Mouse (Mus musculus) gastrocnemius, adult 8-10 months (tissue): ENCODE results near the gene Jade2. TPM values are rescaled to one million over a fixed set of nuclear protein-coding genes. Genes with fewer than 3 reads are reported as not detected.
"Not testable (repeated sequence)": the region's sequence is repeated elsewhere in the genome, so short reads cannot be mapped to it uniquely, and the experiment has no call there.

Experiments
- DNase-seq, 2 experiments: peaks; one replicate each; pipeline ENCODE4 v3.0.0; 2022; ENCODE audit warnings: low spot score in 2 of 2
- total RNA-seq, 4 experiments: library from RNA; stranded (reverse); gene quantifications; 2 replicates each; pipeline ENCODE4 v1.2.4; 2022

The Jade2 gene
- total RNA-seq, 4 experiments from 2014 or later = 4.4 to 10.0 (median 9.1) TPM

DNA sequence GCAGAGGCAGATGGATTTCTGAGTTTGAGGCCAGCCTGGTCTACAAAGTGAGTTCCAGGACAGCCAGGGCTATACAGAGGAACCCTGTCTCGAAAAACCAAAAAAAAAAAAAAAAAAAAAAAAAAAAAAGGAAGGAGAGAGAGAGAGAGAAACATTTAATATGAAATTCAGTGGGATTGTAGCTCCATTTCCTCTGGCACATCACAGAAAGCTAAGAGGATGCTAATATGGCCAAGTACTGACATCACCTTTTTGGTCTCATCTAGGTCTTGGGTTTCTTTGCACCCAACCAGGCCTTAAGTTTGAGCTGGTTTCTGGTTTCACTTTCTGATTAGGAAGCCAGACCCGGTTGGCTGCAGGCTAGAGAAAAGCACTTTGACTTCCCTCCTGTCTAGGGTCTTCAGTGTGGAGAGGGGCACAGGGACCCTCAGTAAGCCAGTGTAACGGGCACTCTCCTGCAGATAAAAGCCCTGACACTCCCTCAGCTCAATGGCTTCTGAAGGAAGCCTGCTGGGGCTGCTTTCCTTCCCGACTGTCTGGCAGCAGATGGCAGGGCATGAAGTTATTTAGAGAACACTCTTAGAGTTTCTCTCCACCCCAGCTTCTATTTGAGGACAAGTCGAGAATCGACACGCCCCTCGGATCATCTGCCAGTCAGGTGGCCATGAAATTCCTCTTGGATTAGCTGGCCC lies 56.7 kb downstream of the Jade2 start:
- DNase-seq = peak in 1 of 2 experiments; percentile 75

DNA sequence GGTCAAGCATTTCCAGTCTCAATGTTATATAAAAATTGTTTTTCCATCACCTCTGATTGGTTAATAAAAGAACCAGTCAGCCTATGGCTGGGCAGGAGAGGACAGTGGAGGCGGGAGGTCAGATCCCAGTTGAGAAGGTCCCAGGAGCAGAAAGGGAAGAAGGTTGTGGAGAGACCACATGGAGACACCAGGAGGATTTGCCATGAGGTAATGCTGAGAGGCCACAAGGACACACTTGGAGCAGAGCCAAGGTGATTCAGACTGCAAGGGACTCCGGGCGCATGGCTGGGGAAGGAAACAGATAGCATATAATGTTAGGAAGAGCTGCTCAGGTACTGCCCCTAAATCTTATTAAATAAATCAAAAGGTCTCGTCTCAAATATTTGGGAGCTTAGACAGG lies 61.2 kb downstream of the Jade2 start:
- no peak for DNase-seq

DNA sequence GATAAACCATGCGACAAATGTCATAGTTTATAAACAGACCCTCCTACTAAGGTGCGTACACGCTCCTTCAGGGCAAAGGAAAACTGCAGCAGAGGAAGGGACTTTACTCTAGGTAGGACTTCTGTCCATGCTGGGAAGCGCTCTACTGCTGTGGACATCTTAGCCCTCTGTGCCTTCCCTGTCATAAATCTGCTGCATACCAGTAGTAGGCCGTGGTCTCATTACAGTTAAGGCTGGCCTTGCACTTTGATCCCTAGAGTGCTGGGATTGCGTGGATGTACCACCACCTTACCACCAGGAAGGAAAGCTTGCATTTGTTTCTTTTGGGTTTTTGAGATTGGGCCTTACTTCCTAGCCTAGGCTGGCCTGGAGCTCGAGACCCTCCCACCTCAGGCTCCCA lies 66.8 kb downstream of the Jade2 start:
- no peak for DNase-seq

DNA sequence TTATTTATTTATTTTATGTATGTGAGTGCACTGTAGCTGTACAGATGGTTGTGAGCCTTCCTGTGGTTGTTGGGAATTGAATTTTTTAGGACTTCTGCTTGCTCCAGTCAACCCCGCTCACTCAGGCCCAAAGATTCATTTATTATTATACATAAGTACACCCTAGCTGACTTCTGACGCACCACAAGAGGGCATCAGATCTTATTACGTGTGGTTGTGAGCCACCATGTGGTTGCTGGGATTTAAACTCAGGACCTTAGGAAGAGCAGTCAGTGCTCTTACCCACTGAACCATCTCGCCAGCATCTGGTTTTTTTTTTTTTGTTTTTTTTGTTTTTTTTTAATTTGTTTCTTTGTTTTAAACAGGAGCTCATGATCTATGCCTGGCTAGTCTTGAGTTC lies 67.7 kb downstream of the Jade2 start:
- DNase-seq = not testable (repeated sequence)

DNA sequence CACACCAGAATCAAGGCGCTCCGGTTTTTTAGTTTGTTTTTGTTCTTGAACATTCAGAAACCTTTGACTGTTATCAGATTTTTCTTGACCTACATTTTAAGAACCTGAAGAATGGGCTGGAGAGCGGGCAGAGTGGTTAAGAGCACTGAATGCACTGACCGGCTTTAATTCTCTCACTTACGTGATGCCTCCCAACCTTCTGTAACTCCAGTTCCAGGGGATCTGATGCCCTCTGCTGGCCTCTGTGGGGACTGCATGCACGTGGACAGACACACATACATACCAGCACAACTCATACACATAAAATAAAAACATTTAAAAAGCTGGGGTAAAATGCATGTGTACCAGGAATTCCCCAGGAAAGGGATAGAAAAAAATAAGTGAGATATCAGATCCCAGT lies 71.5 kb downstream of the Jade2 start:
- DNase-seq = peak in 1 of 2 experiments; percentile 35

DNA sequence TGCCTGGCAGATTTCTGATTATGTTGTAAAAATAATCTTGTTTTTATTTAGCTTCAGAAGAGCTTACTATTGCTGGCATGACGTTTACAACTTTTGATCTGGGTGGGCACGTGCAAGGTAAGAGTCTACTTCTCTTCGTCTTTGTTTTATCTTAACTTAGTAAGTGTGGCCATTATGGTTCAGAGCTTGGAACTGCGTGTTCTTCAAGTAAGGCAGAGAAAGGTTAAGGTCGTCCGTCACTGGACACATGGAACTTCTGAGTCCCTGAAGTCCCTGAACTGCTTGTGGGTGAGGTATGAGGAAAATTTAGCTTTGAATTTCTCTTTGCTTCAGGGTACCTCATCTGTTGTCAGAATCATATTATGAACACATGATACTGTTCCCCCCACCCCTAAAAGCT lies 74.7 kb downstream of the Jade2 start:
- no peak for DNase-seq

DNA sequence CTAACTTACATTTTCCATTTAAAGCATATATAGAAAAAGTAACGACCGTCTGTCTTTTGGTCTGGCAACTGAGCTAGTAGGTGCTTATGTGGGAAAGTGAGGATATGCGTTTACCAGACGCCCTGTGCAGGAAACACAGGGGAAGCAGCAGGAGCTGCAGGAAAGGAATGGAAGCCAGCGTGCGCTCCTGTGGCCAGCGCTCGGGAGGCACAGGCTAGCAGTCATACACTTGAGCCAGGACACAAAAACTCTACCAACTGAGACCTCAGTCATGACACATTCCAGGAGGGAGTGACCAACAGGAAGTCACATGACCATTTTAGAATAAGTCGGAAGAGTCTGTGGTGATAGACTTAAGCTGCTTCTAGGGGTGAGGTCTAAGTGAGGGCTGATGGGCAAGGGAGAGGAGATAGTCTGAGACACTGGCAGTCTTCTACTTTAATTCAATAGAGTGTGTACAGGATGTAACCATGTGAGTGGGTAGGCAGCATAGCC lies 76.6 kb downstream of the Jade2 start:
- no peak for DNase-seq

DNA sequence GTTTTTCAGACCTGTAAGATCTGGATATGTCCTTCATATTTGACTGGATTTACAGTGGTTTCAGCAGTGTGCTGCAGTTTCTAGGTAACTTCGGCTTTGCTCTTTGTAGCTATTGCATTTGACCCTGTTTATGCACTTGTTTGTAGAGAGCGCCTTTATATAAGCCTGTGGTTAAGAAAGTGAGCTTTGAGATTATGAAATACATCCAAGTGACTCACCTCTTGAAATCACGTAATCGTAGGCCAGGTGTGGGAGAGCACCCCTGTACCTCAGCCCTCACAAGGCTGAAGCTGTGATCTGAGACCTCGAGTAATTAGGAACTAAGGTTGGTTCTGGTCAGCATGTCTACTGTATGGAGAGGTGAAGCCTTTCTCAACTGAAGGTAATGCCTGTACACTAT lies 80.0 kb downstream of the Jade2 start:
- DNase-seq = no peak

DNA sequence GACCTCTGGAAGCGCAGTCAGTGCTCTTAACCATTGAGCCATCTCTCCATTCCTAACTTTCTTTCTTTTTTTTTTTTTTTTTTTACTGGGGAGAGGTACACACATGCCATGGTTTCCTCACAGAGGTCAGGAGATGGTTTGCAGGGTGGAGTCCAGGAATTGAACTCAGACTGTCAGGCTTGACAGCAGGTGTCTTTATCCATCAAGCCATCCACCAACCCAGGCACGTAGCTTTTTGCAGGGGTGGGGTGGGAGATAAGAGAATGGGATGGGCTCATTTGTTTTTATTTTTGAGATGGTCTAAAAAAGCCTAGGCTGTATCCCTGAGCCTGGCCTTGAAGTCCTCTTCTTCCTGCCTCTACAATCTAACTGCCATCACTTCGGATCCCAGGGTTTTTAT lies 81.9 kb downstream of the Jade2 start:
- DNase-seq = no peak

DNA sequence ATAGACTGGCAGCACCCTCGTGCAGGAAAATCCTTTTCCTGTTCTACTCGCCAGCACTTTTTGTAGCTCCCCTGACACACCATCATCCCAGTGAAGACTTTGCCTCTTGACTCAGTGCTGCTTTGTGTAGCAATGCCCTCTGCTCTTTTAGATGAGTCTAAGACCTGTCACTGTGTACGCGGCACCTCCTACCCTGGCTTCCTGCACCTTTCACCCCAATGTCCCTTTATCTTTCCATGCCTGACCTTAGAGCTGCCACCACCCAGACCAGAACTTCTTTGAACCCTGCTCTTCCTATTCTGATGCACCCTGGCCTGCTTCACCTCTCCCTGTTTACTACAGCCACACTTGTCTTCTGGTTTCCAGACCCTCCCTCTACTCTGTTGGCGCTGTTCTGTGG lies 89.2 kb downstream of the Jade2 start:
- no peak for DNase-seq

DNA sequence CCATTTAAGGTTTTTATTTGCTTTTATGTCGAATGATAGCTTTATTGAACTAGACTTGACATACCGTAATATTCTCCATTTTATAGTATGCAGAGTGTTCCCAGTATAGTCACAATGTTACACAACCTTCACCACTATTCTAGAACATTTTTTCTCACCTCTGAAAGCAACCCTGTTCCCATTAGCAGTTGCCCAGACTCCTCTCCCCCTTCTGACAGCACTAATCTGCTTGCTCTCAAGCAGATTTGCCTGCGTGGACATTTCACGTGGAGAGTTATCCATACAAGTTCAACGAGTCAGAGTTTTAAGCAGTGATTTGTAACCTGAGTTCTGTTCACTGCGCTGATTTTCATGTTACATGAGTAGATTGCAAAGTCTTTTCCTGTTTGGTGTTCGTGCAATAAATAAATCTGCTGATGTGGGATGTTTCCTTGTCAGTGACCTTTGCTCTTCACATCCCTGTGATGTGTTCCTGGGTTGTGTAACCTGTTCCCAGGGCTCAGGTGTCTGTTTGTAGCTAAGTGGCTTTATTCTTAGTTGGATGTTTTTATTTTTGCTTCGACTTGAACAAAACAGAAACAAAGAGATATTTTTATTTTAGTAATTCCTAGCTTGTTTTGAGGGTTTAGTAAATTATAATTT lies 89.8 kb downstream of the Jade2 start:
- peak; percentile 28 to 47 for DNase-seq

DNA sequence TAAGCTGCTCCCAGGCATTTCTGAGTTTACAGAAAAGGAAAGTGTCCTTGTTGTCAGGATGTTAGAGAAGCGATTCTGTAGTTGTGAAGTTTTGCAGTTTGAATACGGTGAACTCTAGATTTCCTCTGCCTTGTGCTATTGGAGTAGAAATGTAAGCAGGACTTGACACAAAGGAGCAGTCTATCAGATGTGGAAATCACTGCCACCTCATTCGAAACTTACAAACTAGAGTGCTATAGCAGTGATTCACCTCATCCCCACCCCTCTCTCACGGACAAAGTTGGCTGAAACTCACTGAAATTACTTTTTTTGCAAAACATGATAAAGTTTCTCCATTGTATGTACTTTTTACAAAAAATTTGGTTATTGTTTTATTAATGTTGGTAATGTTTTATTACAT lies 92.6 kb downstream of the Jade2 start:
- no peak for DNase-seq

DNA sequence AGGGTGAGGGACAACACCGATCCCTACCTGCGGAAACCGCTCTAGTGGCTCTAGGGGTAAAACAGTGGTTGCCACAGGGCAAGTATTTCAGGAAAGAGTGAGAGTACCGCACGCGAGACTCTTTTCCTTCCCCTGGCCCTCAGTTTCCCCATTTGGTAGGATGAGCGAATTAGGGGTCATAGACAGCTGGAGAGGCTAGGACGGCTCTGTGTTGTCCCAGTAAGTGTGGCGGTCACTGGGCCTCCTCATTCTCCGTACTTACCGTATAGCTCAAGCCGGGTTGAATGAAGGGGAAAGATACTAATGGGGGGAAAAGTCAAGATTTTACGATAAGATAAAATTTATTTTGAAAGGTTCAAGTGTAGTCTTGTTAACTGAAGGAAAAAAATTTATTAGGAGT lies 93.5 kb downstream of the Jade2 start:
- DNase-seq = no peak

Other genes with a start within 250 kb of the Jade2 start
- 10 to 100 TPM; 23.0 to 28.1 (median 25.8) TPM for gene Nhp2, start 237.9 kb downstream of the Jade2 start, total RNA-seq
- 10 to 100 TPM; 10.5 to 13.0 (median 12.3) TPM for gene Rmnd5b, start 221.8 kb downstream of the Jade2 start, total RNA-seq
- gene N4bp3, start 206.8 kb downstream of the Jade2 start, total RNA-seq = 1 to 10 TPM; 2.0 to 3.1 (median 2.5) TPM
- gene D930048N14Rik, start 206.7 kb downstream of the Jade2 start, total RNA-seq = under 1 TPM in 3 of 4 experiments, not detected in 1; 0.15 to 0.19 (median 0.19) TPM
- gene 0610009B22Rik, start 168.8 kb downstream of the Jade2 start, total RNA-seq = 10 to 100 TPM; 45.1 to 53.9 (median 49.0) TPM
- gene Sec24a, start 94.0 kb downstream of the Jade2 start, total RNA-seq = 10 to 100 TPM; 34.7 to 51.4 (median 36.2) TPM
- 100 to 1,000 TPM; 497 to 597 (median 580) TPM for gene Sar1b, start 94.0 kb downstream of the Jade2 start, total RNA-seq
- gene Cdkn2aipnl, start 110.0 kb upstream of the Jade2 start, total RNA-seq = 10 to 100 TPM; 26.1 to 41.4 (median 30.0) TPM
- gene Ube2b, start 143.1 kb upstream of the Jade2 start, total RNA-seq = 100 to 1,000 TPM; 518 to 669 (median 555) TPM
- gene Cdkl3, start 146.6 kb upstream of the Jade2 start, total RNA-seq = 1 to 10 TPM; 2.6 to 5.9 (median 3.0) TPM
- gene Ppp2ca, start 241.0 kb upstream of the Jade2 start, total RNA-seq = 10 to 100 TPM; 38.1 to 44.0 (median 41.0) TPM